Mouse (Mus musculus) bone marrow, adult 2 months (tissue): ENCODE results near the gene Wee2.

Experiments used
- CTCF ChIP-seq: fragments of 200-500 bp; IDR thresholded peaks from 2 replicates; pipeline ENCODE4 v1.5.1; 2011; ENCODE audit warnings: low read length, control low read depth; ENCODE audit not compliant: control insufficient read depth, insufficient read depth
- POLR2A ChIP-seq: fragments of 200-500 bp; IDR thresholded peaks from 2 replicates; pipeline ENCODE4 v1.6.1; 2011; ENCODE audit warnings: low read depth, mild to moderate bottlenecking, control low read depth, low read length, borderline replicate concordance; ENCODE audit not compliant: control insufficient read depth

GRCm38 (mm10) chr6:40490933-40491332 is 52.0 kb downstream of the Wee2 start, which contains the start of gene Tas2r137:
- TF ChIP-seq POLR2A (no peak), CTCF (no peak)
